Mouse (Mus musculus): ENCODE data around the gene Cox8b.
"Not testable (repeated sequence)": the region's sequence is repeated elsewhere in the genome, so short reads cannot be mapped to it uniquely, and the experiment has no call there.

Cox8b gene

DNA sequence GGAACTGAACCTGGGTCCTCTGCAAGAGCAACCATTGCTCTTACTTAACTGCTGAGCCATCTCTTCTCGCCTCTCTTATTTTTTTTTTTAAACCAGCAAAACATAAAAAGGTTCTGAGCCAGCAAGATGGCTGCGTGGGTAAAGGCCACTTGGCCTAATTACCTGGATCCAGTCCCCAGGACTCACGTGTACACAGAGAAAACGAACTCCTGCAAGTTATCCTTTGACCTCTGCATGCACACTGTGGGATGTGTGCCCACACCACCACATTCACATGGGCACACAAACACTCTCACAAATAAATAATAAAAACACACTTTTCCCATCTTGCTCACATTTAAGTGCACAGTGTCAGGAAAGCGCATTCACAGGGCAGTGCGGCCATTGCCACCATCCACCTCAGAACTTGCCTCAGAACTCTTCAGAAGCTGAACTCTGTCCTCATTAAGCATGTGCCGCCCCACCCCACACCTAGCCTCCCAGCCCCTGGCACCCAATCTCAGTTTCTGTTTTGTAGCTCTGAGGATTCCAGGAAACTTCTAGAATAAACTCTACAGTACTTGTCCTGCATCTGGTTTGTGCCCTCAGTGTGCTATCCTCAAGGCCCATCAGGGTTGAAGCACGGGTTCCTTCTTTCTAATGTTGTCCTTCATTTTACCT, 13.9 kb upstream of the Cox8b start:
- DNase-seq (ENCODE audit: low read depth in 2 of 2, low spot score in 2 of 2), result no peak

DNA sequence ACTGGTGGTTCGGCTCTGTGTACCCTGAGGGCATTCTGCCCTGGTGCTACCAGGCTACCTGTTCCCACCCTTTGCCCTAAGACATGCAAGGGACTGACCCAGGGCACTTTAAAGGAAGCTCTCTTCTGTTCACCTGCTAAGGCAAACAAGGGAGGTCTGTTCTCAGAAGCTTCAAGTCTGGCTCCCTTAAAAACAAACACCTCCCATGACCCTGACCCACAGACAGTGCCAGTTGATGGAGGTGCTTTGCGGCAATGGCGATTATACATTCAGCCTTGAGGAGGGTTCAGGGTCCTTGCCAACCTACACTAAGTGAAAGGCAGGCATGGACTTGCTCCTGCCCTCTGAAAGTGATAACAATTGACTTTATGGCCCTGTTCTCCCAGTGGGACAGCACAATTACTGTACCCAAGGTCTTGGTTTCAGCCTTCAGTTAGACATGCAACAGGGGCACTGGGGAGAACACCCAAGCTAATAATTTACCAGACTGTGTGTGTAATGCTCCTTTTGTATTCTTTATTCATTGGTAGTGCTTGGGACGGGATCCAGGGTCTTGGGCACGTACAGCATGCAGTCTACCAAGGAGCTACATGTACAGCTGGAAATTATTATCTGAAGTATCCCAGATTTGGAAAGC, 12.7 kb upstream of the Cox8b start:
- no peak for DNase-seq (ENCODE audit: low read depth in 2 of 2, low spot score in 2 of 2)

DNA sequence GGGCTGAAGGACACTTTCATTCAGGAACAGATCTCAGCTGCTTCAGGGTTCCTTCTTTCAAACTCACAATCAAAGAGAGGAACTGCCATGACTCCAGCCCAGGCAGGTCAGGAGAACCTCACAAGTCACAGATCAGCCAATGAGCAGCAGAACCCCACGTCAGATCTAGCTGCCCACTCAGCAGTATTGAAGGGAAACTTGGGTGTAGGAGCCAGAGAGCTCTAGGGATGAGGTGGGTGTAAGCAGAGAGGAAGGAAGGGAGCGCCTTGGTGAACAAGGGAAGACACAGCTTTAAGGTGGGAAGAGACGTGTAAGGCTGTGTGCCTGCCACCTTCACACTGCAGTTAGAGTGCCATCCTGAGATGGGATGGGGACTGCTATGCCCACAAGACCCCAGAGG, 12.0 kb upstream of the Cox8b start:
- no peak for DNase-seq (ENCODE audit: low read depth in 2 of 2, low spot score in 2 of 2)

DNA sequence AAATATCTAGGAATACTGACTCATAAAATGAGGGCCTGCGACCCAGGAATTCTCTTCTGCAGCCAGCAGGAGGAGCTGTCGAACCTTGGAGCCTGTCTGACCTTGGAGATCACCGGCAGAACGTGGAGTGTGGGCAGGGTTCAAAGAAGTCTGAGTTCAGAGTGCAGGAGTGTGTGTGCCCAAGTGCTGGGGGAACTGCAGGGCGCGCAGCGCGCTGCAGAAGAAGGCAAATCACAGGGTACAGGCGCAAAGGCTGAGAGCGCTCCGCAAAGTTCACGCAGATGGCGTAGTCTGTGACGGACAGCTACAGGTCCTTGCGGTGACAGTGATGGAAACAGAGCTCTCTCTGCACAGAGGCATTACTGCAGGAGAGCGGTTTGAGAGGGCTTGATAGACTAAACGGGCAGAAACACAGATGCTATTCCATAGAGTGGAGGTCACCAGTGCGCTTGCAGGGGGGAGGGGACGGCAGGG, 8.4 kb upstream of the Cox8b start:
- DNase-seq (ENCODE audit: low read depth in 2 of 2, low spot score in 2 of 2), result peak; percentile 52 to 60

DNA sequence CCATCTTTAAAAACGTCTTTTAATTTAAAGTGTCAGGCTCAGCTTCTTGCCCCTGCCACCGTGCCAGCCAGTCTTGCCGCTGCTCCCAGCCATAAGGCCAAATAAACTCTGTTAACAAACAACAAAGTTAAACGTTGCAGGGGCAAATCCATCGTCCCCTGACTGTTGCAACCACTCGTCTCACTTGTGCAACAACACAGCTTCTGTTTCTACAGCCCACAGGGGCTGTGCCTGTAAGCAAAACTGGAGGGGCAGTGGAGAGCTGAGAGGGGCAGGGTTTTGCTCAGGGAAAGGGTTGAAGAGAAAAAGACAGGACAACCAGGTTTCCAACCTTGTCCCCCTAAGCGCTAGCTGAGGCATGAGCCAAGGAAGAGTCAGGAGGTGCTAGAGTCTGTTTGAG, 7.9 kb upstream of the Cox8b start:
- DNase-seq (ENCODE audit: low read depth in 2 of 2, low spot score in 2 of 2), result no peak

DNA sequence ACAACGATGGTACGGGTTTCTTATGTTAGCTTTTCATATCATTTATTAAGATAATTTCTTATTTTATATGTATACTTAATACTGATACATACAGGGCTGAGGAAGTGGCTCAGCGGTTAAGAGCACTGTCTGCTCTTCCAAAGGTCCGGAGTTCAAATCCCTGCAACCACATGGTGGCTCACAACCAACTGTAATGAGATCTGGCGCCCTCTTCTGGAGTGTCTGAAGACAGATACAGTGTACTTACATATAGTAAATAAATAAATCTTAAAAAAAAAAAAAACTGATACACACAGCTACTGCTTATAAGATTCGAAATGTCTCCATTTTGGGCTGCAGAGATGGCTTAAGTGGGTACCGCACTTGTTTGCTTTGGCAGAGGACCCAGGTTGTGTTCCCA, 7.5 kb upstream of the Cox8b start:
- no peak for DNase-seq (ENCODE audit: low read depth in 2 of 2, low spot score in 2 of 2)

DNA sequence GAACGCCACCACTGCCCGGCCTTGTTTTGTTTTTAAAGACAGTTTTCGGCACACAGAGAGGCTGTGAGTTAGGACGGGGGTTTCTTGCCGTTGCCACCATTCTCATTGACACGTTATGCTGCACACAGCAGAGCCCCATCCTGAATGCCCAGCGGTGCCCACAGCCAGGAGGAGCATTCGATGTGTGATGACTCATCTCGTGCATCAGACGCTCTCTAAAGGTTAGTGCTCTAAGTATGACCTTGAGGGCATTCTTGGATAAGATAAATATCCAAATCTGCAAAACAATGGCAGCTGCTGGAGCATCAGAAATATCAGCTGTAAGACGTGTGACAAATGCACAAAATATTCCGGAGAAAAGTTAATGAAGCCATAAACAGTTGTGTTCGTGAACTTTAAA, 6.9 kb upstream of the Cox8b start:
- no peak for DNase-seq (ENCODE audit: low read depth in 2 of 2, low spot score in 2 of 2)

DNA sequence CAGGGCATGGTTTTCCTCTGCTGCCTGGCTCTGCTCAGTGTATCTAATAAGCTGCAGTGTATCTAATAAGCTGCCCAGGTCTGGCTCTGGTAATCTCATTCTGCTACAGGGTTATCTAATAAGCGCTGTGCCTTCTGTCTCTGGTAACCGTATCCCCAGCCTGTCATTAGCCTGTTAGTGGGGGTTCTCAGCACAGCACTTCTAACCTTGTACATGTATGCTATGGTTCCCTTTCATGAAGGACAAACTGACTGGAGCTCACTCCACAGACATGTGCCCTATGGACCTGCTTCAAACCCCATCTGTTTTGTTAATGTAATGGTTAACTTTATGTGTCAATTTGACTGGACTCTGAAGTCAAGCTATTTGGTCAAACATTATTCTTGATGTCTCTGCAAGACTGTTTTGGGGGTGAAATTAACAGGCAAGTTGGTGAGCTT, 5.4 kb upstream of the Cox8b start:
- no peak for DNase-seq (ENCODE audit: low read depth in 2 of 2, low spot score in 2 of 2)

DNA sequence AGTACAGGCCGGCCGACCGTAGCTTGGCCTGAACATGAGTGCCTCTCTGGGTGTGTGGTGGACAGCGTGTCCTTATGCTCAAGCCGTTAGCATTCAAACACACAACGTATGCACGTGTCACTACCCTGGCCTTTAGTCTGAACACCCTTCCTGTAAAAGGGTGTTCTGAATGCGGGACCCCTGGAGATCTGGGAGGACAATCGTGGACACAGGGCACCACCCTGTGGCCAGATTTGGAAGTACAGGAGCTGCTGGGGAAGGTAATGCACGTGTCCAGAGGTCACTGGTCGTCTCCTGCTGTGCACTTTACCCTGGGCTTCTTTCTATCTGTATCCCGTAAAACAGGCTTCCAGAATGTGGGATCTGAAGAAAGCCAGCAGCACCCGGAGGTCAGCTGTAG, 3.0 kb upstream of the Cox8b start:
- DNase-seq (ENCODE audit: low read depth in 2 of 2, low spot score in 2 of 2), result peak; percentile 65 to 74

DNA sequence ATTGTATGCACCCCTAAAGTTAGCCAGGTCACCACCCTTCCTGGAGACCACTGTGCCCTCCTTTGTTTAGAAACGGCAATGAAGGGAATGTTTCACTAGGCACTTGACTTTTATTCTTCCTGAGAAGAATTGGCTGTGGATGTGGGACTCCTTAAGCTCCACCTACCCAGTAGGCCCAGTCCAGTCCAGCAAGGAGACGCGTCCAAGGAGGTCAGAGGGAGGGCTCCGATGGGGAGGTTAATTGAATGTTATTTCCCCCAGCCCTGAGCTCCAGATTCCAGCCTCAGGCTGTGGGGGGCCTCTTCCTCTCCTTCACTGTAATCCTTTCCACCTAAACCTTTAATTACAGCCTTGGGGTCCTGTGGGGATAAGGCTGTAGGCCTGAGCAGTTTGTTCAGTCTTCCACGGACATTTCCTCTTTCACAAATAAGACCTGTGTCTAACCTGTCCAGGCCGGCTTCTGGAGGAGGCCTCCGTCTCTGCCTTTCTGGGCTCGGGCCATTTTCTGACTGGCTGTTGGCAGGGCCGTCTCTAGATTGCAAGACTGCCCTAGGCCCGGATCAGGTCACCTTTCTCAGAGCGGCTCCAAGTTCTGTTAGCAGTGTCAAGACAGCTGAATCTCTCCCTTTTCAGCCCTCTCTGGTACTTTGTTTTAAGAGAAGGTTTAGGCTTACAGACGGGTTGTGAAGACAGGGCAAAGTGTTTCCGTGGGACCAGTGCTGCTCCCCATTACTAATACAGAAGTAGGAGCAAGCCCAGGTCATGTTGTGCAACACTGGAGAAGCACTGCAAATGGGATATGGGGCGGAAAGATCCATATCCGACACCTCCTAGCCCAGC, 2.0 kb upstream of the Cox8b start:
- DNase-seq (ENCODE audit: low read depth in 2 of 2, low spot score in 2 of 2), result no peak

DNA sequence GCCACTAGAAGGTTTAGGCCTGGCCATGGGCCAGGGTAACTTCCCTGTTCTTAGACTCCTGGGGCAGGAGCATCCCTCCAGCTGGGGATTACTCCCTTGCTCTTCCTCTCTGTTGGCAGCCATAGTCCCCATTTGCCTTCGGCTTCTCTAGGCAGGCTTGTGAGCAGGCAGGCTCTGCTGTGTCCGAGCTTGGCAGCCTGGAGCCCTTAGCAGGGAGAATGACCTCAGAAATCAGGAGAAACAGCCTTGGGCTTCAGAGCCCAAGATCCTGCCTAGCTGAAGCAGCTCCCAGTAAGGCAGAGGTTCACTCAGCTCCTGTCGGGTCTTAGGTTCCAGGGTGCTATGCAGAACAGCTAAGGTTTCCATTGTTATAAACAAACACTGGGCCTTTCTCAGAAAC, 1.1 kb downstream of the Cox8b start:
- no peak for DNase-seq (ENCODE audit: low read depth in 2 of 2, low spot score in 2 of 2)

DNA sequence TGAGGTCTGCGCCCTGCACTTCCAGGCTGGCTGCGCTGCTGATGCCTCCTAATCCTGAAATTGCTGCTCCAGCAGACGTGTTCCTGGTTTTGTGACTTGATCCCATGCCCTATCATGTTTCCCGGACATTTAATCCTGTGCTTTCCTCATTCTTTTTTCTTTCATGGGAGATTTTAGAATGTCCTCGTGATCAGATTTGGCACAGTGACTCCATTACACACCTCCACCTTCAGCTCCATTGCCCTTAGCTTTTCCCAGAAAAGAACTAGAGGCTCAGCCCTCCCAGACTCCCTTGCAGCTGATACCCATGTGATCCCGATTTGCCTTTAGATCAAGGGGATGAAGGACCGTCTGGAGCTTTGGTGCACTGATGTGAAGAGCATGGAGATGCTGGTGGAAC, 2.4 kb downstream of the Cox8b start:
- no peak for DNase-seq (ENCODE audit: low read depth in 2 of 2, low spot score in 2 of 2)

DNA sequence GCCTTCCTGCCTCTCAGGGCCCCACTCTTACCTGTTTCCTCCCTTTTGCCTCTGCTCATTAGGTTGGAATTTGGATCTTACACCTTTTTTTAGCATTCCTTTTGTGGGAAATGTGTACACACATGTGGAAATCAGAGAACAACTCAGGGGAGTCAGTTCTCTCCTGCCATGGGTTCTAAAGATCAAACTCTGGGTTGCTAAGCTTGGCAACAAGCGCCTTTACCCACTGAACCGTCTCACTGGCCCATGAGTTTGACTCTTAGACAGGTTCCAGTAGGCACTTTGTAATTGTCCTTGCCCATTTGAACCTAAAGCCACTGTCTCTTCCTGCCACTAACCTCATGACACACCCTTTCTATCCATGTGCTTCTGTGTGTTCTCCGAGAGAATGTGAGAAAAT, 5.6 kb downstream of the Cox8b start:
- no peak for DNase-seq (ENCODE audit: low read depth in 2 of 2, low spot score in 2 of 2)

DNA sequence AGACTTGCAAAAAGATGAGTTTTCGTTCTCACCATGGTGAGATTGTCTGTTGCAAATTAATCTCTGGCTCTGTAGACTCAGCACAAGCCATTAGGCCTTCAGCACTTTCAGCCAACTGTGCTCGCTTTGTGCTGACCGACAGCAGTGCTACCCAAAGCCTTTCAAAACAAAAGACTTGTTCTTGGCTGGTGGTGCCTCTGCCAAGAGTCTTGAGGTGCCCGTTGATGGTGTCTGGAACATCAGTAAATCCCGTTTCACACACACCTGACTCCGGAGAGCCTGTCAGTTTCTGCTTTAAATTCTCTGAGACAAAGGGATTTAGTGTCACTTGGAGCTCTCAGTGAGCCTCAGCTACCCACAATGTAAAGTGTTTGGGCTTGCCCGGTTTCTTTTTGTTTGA, 6.2 kb downstream of the Cox8b start:
- DNase-seq (ENCODE audit: low read depth in 2 of 2, low spot score in 2 of 2), result no peak

DNA sequence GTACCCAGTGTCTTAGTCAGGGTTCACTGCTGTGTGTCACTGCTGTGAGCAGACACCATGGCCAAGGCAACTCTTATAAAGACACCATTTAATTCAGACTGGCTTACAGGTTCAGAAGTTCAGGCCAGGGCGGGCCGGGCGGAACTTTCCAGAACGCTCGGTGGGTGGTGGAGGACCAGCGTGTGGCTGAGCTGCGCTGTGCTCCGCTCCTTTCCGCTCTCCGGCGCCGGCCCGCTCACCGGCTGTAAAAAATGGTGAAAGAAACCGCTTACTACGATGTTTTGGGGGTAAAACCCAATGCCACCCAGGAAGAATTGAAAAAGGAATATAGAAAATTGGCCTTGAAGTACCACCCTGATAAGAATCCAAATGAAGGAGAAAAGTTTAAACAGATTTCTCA, 9.6 kb downstream of the Cox8b start:
- not testable (repeated sequence) for DNase-seq (ENCODE audit: low read depth in 2 of 2, low spot score in 2 of 2)

DNA sequence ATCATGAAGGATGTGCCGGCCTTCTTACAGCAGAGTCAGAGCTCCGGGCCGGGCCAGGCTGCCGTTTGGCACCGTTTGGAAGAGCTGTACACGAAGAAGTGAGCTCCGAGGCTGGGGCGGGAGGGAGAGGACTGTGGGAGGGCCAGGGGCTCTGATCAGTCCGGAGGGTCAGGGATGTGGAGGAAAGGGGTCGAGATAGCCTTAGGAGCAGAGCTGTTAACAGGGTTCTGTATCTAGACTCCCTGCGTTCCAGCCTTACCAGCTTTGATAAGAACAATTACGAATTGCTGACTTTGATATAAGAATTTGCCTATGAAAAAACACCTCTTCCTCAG, 17.8 kb downstream of the Cox8b start:
- no peak for DNase-seq (ENCODE audit: low read depth in 2 of 2, low spot score in 2 of 2)

DNA sequence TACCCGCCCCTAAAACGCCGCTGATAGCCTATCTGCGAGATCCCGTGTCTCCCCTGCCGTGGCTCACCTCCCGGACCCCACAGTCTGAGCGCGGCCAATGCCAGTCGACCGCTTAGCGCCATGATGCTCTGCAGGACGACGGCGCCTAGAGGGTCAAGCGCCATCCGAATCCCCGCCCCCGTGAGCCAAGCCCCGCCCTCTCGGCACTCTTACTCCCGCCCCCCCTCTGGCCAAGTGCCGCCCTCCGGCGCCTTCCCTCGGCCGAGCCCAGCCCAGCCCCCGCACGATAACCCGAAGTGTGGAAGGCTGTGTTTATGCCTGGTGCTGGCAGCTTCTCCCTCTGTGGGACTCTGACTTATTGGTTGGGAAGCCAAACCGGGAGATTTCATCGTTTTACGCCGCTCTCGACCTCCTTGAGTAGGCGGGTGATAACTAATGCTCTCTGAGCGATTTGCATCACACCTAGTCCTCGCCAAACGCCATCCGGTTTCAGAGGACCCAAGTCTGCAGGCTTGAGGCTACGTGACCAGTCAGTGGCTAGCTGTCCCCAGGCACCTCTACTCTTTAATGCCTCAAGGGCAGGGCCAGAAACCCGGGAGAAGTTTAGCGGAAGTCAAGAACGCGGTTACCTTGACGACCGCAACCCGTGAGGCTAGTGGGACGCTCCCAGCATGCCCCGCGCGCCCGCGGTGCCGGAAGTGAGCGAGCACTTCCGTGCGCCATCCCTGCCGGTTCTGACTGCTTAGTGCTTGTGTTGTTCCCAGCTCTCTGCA, 18.4 kb downstream of the Cox8b start, which contains the start of the genes Psmd13 and Sirt3:
TSS of gene Psmd13 (plus strand) at position 273 of the 773 bp plus-strand sequence.
TSS of gene Sirt3 (minus strand) at position 614 of the 773 bp plus-strand sequence.
- peak; percentile 85 to 89 for DNase-seq (ENCODE audit: low read depth in 2 of 2, low spot score in 2 of 2)

DNA sequence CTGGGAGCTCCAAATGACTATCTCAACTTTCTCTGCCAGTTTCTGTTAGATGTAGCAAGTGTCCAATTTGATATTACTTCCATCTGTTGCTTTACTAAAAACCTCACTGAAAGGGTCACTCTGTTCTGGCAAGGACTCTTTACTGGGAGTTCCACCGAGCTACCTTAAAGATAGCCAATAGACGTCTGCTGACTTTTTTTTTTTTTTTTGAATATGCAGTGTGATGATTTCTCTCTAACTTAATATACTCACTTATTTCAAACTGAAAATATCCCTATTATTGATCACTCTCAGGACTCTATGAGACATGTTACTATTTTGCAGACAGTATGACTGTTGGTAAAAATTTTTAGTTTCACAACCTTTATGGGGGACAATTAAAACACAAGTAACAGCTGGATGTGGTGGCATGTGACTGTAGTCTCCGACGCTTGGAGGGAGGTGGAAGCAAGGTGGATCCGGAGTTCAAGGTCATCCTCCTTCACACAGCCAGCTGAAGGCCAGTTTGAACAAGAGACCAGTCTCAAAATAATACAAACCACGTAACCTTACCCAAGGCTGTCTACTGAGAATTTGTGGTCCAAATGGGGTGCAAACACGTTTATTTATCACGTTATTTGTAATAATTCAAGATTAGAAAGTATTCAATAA, 19.3 kb downstream of the Cox8b start:
- DNase-seq (ENCODE audit: low read depth in 2 of 2, low spot score in 2 of 2), result no peak

DNA sequence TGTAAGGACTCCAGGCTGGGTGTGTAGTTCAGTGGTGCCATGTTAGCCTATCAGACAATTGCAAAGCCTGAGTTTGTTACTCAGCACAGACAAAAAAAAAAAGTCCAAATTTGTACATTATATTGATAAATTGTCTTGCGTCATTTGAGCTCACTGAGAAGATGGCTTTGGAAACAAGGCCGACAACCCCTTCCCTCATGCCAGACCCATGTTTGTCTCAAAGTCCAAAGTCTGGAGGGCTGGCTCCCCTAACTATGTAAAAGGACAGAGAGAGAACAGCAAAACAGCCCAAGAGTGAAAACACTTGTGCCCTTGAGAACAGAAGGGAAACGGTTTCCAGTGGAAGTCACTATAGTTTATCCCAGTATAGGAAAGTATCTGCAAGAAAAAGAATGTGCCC, 19.8 kb downstream of the Cox8b start:
- DNase-seq (ENCODE audit: low read depth in 2 of 2, low spot score in 2 of 2), result no peak

DNA sequence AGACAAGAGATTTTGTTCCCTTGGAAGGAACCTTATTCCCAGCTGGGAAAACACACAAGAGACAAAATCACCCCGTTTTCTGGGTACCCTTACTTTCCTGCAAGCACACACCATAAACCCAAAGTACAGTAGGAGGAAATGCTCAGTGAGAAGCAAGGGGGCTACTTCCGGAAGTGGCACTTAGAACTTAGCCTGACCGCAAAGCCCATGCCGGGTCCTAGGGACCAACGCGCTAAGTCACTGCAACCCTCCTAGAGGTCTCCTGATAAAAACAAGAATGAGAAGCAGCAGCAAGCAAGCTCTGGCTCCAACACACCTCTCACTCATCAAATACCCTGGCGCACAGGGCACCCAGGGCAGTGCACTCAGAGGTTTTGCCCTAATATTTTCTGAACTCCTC, 20.9 kb downstream of the Cox8b start:
- no peak for DNase-seq (ENCODE audit: low read depth in 2 of 2, low spot score in 2 of 2)

DNA sequence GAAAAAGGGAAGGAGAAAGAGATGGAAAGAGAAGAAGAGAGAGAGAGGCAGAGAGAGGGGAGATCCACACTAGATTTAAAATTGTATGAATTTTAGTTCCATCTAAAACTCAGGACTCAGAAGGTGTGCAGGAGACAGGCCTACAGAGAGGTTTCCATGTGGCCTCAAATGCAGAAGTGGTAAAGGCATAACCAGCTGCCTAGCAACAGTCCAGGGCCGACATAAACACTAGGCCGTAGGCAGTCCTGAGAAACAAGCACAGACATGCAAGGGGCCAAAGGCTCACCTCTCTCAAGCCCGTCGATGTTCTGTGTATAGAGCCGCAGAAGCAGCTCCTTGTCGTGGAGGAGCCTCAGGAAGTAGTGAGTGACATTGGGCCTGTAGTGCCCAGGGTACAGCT, 22.9 kb downstream of the Cox8b start:
- no peak for DNase-seq (ENCODE audit: low read depth in 2 of 2, low spot score in 2 of 2)

All from CD8-positive naive resting alpha-beta T cell, adult 2 months (primary cell).